Mouse (Mus musculus) heart, postnatal 0 days (tissue): Measurements from ENCODE around the gene Tmem94.

Experiments used
- CTCF ChIP-seq: IDR thresholded peaks from 2 replicates; pipeline ENCODE4 v1.5.1; 2016; ENCODE audit warnings: antibody characterized with exemption, control low read depth, low read depth
- EP300 ChIP-seq: IDR thresholded peaks from 2 replicates; pipeline ENCODE4 v1.6.1; 2016; ENCODE audit warnings: antibody characterized with exemption, low read depth

- TF ChIP-seq CTCF (no peak), EP300 (no peak)
These were observed 38.0 kb downstream of the Tmem94 start for GRCm38 (mm10) chr11:115803072-115803709.
